Mouse (Mus musculus) brain, embryonic 14.5 days (tissue): ENCODE results near the gene Pcnx4. TPM values are rescaled to one million over a fixed set of nuclear protein-coding genes. Genes with fewer than 3 reads are reported as not detected.

Experiments
- DNase-seq: peaks from one replicate; pipeline ENCODE4 v3.0.0-alpha.2; 2011; ENCODE audit warnings: low read depth
- CTCF ChIP-seq: fragments of 200-500 bp; IDR thresholded peaks from 2 replicates; pipeline ENCODE4 v1.5.1; 2012; ENCODE audit warnings: inconsistent platforms, mild to moderate bottlenecking, moderate library complexity, borderline replicate concordance; ENCODE audit not compliant: insufficient read depth, insufficient read length; ENCODE audit errors: extremely low read depth
- POLR2A ChIP-seq: fragments of 200-500 bp; IDR thresholded peaks from 2 replicates; pipeline ENCODE4 v1.6.1; 2012; ENCODE audit warnings: mild to moderate bottlenecking, inconsistent platforms, borderline replicate concordance; ENCODE audit not compliant: poor library complexity, insufficient read depth, insufficient read length, severe bottlenecking; ENCODE audit errors: extremely low read depth
- polyA plus RNA-seq: library from polyadenylated mRNA; depleted of rRNA; stranded (reverse); fragments of >200 nt; gene quantifications from 2 replicates; pipeline ENCODE4 v1.2.3, GENCODE M21; 2012; rRNA removed

Pcnx4 gene
- 15.7 and 17.7 TPM in 2 replicates for polyA plus RNA-seq

- TF ChIP-seq POLR2A (peak; percentile 49; the same call in 1 of the 2 replicates), CTCF (no peak)
Measured at GRCm38 (mm10) chr12:72536021-72536597, at the start of gene Pcnx4. Pcnx4 (plus strand) TSS chr12:72536383.

GRCm38 (mm10) chr12:72487498-72487897 lies 48.7 kb upstream of the Pcnx4 start:
- TF ChIP-seq CTCF: no peak
- TF ChIP-seq POLR2A: no peak
- no peak for DNase-seq

More at GRCm38 (mm10) chr12:72536021-72536597, at the start of gene Pcnx4:
- DNase-seq: peak; percentile 98

GRCm38 (mm10) chr12:72489995-72490394 lies 46.2 kb upstream of the Pcnx4 start:
- DNase-seq: no peak
- TF ChIP-seq POLR2A: no peak
- TF ChIP-seq CTCF: no peak

- TF ChIP-seq CTCF (no peak), POLR2A (no peak)
- no peak for DNase-seq
Measured at GRCm38 (mm10) chr12:72491063-72491719, 45.0 kb upstream of the Pcnx4 start.

- peak; percentile 64 for DNase-seq
Measured at GRCm38 (mm10) chr12:72496866-72497600, 39.1 kb upstream of the Pcnx4 start.

GRCm38 (mm10) chr12:72509606-72510005 lies 26.6 kb upstream of the Pcnx4 start:
- DNase-seq: no peak
- no peak for TF ChIP-seq POLR2A
- no peak for TF ChIP-seq CTCF

More at GRCm38 (mm10) chr12:72496866-72497600, 39.1 kb upstream of the Pcnx4 start:
- no peak for TF ChIP-seq POLR2A

- DNase-seq: peak; percentile 74
- TF ChIP-seq POLR2A: no peak
- peak; percentile 55; the same call in 1 of the 2 replicates for TF ChIP-seq CTCF
Measured at GRCm38 (mm10) chr12:72515446-72515845, 20.7 kb upstream of the Pcnx4 start.

GRCm38 (mm10) chr12:72518114-72518728 lies 18.0 kb upstream of the Pcnx4 start:
- TF ChIP-seq POLR2A (no peak), CTCF (no peak)
- peak; percentile 86 for DNase-seq

- TF ChIP-seq CTCF (no peak), POLR2A (no peak)
- DNase-seq: peak; percentile 78
Measured at GRCm38 (mm10) chr12:72519352-72519751, 16.8 kb upstream of the Pcnx4 start.

- no peak for DNase-seq
- TF ChIP-seq CTCF (no peak), POLR2A (no peak)
Measured at GRCm38 (mm10) chr12:72519855-72520254, 16.3 kb upstream of the Pcnx4 start.

- peak; percentile 84 for DNase-seq
- no peak for TF ChIP-seq POLR2A
- TF ChIP-seq CTCF: peak; percentile 79; the same call in 1 of the 2 replicates
Measured at GRCm38 (mm10) chr12:72520645-72521044, 15.5 kb upstream of the Pcnx4 start.
